Mouse (Mus musculus) G1E-ER4 (cell line): ENCODE data around the gene Krt5. TPM values are rescaled to one million over a fixed set of nuclear protein-coding genes. Genes with fewer than 3 reads are reported as not detected.

ENCODE experiments used
- GATA1 ChIP-seq: IDR thresholded peaks from one replicate; pipeline ENCODE4 v1.8.0; 2012; ENCODE audit warnings: low read length, inconsistent platforms
- polyA plus RNA-seq: library from polyadenylated mRNA; stranded (reverse); fragments of >175 nt; gene quantifications from 2 replicates; pipeline ENCODE4 v1.2.3, GENCODE M21; 2012

Krt5 gene
- not detected in 2 replicates for polyA plus RNA-seq

DNA sequence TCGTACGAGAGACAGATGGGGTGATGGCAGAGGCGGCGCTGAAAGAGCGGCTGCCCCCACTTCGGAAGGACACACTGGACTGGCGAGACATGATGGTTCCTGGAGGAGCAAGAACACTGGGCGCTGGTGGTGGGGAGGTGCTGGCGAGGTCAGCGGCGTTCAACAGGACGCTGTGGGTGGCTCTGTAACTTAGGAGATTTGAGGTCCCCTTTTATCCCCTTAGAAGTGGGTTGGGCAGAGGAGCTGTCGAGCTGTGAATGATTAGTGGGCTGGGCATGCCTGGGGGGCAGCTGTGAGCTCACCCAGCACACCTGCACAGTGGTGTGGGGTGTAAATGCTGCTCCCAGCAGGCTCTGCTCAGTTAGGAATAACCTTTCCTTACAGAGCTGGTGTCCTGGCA lies at the start of gene Krt5:
TSS of gene Krt5 (minus strand) at position 179 of the 400 bp plus-strand sequence.
- no peak for TF ChIP-seq GATA1

DNA sequence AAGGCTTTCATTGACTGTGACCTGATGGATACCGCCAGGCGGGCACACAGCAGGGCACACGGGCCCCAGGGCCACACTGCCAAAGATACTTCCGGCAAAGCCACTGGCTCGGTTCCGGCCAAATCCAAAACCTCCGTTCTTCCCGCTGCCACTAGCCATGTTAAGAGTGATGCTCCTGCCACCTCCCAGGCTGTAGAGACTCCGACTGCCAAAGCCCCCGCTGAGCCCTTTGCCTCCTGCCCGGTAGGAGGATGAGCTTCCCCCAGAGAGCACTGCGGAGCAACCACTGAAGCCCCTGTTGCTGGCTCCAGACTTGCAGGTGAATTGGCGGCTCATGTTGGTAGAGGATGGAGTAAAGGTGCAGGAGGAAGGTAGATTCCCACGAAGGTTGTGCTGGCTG lies 30.0 kb upstream of the Krt5 start, which contains the start of gene Krt71:
TSS of gene Krt71 (minus strand) at position 399 of the 400 bp plus-strand sequence.
- TF ChIP-seq GATA1 = no peak

DNA sequence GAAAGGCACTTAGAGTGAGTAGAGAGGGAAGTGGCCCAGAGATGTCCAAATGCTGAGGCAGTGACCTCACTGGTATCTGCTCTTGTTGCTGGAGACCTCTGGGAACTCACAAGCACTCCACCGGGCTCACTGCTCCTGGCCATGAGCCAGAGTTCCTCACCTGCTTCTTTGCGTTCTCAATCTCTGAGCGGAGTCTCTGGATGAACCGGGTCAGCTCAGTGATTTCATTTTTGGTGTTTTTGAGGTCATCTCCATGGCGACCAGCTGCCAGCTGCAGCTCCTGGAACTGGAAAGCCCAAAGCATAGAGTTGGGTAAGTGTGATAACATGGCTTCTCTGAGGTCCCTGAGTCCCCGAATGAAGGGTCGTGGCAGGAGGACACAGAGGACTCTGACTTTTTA lies 25.1 kb upstream of the Krt5 start:
- no peak for TF ChIP-seq GATA1

DNA sequence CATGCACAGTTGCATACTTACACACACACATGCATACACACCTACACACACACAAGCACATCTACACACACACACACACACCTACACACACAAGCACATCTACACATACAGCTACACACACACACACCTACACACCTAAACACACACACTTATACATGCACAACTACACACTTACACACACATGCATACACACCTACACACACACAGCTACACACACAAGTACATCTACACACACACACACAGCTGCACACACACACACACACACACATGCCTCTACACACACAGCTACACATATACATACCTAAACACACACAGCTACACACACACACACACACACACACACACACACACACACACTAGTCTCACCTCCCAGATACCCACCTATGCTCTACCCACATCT lies 18.0 kb upstream of the Krt5 start:
- TF ChIP-seq GATA1 = no peak

DNA sequence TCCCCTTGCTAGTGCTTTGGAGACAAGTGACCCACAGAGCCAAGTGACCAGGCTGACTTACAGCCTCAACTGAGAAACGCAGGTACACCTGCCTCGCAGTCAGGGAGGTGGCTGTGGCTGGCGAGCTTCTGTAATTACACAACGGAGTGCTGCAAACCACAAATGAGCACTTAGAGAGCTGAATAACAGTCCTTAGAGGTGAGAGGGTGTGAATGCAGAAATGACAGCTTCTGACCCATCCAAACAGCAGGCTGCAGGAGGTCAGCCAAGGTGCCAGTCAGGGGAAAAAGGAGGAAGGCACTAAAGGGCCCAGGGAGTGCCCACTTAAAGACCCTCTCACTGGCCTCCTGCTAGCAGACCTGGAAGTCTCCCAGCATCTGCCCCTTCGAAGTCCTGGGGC lies 12.0 kb upstream of the Krt5 start:
- no peak for TF ChIP-seq GATA1

DNA sequence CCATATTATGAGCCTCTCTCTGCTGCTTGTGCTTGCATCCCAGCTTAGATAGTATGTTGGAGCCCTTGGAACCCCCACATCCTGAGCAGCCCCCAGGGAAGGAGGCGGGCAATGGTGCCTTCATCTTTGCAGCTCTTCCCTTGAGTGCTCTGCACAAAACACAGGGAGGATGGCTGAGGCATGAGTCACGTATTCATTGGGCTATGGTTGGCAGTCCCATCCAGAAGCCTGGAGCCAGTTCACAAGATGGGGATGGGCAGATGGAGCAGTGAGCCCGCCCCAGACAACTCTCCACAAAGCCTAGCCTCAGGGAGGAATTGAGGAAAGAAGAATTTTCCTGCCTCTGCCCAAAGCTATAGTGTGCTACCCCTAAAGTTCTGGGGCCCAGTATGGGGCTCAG lies 3.1 kb upstream of the Krt5 start:
- TF ChIP-seq GATA1 = no peak

DNA sequence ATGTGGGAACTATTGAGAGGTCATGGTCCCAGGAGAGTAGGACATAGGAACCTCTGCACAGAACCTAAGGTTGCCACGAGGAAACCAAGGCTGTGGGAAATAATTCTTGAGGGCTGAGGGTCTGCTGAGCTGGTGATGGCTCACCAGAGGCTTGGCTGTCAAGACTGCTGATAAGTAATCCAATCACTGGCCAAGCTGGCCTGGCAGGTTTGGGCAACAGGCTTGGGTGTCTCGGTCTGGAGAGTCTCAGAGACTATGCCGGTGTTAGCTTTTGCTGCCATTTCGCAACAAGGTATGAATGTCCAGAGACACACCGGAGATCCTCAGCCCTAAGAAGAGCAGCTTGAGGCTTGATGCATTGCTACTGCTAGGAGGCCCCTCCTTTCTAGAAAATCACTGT lies 1.7 kb upstream of the Krt5 start:
- no peak for TF ChIP-seq GATA1

- no peak for TF ChIP-seq GATA1
These were observed 1.0 kb upstream of the Krt5 start for GRCm38 (mm10) chr15:101713731-101714130.

DNA sequence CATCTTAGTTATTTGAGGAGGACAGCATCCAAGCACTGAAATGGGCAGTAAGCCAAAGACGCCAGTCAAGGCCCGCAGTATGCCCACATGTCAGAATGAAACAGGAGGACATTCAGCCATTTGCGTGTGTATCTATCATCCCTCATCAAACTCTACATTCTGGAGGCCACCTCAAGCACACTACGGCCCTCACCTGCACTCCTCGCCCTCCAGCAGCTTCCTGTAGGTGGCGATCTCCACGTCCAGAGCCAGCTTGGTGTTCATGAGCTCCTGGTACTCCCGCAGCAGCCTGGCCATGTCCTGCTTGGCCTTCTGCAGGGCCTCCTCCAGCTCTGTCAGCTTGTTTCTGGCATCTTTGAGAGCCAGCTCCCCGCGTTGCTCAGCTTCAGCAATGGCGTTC lies 4.0 kb downstream of the Krt5 start:
- TF ChIP-seq GATA1 = no peak

GRCm38 (mm10) chr15:101707454-101707853 lies 5.2 kb downstream of the Krt5 start:
- no peak for TF ChIP-seq GATA1

DNA sequence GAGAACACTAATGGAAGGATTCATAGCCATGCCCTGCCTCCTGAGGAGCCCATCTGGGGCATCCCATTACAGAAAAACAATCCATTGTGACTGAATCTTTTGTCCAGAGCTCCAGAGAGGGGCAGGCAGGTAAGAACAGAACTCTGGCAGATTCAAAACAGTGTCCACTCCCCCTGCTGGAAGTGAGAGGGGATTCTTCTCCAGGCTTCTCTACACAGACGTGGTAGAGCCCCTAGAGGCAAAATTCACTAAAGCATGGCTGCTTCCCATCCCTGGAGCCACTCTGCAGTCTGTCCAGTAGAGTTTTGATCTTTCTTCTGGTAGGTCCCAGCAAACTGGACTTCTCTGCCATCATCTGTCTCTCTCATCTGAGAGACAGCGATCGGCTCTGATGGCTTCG lies 8.6 kb downstream of the Krt5 start:
- TF ChIP-seq GATA1 = no peak

DNA sequence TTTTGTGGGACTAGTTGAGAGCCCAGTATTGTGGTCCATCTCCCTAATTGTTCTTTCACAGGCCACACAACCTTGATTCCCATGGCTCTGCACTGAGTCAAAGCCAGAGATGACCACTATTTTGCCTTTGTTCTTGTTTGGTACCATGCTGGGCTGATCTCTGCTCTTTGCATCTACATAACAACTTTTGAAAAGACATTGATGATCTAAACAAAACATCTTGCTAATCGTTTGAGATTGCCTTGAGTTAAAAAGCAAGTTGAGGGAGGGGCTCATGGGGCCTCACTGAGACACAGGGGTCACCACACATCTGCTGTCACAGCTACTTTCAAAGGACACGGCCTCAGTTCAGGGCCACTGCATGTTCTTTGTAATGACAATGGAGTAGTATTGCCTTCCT lies 10.3 kb downstream of the Krt5 start:
- TF ChIP-seq GATA1 = no peak

- no peak for TF ChIP-seq GATA1
These were observed 12.8 kb downstream of the Krt5 start for GRCm38 (mm10) chr15:101699866-101700265.

DNA sequence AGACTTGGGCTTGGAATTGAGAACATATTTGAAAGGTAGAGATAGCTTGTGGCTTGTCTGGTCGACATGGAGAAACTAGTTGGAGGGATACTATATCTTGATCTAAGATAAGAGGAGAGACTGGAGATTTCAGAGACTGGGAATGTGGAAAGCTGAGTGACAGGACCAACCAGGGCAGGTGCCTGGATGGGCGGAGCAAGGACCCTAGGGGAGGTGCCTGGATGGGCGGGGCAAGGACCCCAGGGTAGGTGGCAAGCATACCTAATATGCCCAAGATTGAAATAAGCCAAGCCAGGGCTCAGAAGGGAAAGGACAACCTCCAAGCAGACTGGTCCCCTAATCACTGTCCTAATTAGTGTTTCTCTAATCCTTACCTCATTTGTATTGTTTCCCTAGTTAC lies 13.5 kb downstream of the Krt5 start:
- TF ChIP-seq GATA1 = no peak

GRCm38 (mm10) chr15:101697326-101698188 lies 15.1 kb downstream of the Krt5 start:
- TF ChIP-seq GATA1 = no peak

- TF ChIP-seq GATA1 = no peak
These were observed 18.5 kb downstream of the Krt5 start, which contains the start of gene Krt6a for GRCm38 (mm10) chr15:101694207-101694606. TSS of gene Krt6a (minus strand) at chr15:101694307.

- no peak for TF ChIP-seq GATA1
These were observed 24.5 kb downstream of the Krt5 start for GRCm38 (mm10) chr15:101688161-101688560.
